ENCODE assay signal across 9 mouse cellular contexts in the genomic region with DNA sequence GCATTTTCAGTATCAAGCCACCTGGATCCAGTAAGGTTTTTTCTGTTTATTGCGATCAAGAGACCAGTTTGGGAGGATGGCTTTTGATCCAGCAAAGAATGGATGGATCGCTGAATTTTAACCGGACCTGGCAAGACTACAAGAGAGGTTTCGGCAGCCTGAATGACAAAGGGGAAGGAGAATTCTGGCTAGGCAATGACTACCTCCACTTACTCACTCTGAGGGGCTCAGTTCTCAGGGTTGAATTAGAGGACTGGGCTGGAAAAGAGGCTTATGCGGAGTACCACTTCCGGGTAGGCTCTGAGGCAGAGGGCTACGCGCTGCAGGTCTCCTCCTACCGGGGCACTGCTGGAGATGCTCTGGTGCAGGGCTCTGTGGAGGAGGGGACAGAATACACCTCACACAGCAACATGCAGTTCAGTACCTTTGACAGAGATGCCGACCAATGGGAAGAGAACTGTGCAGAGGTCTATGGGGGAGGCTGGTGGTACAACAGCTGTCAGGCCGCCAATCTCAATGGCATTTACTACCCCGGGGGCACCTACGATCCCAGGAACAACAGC. TPM values are rescaled to one million over a fixed set of nuclear protein-coding genes. Genes with fewer than 3 reads are reported as not detected.
DNase-seq lines count a peak whose midpoint lies in the region; ATAC-seq and TF ChIP-seq lines count a peak whose summit lies in the region.
"Had no signal": no experiment of that assay in that cellular context is flagged by ENCODE, and none has a peak within 500 bp of the region (broad histone marks: within the 10 kb centered on the region; RNA-seq: fewer than 3 reads in every experiment).

No protein-coding gene starts in this region.

- no peak overlapping the region for H3K27ac ChIP-seq in kidney, embryonic 14.5 days (ENCODE audit: low read depth, low read length)
- no peak overlapping the region for H3K27ac ChIP-seq in embryonic facial prominence, embryonic 13.5 days
- no peak overlapping the region for H3K27ac ChIP-seq in hindbrain, embryonic 11.5 days (ENCODE audit: low read depth, low read length)
- H3K27ac ChIP-seq in midbrain, embryonic 16.5 days (ENCODE audit: low read length): no peak overlapping the region

- H3K9ac ChIP-seq in kidney, embryonic 14.5 days (ENCODE audit: low read depth, low read length): no peak overlapping the region
- H3K9ac ChIP-seq in embryonic facial prominence, embryonic 13.5 days: no peak overlapping the region
- H3K9ac ChIP-seq in hindbrain, embryonic 11.5 days (ENCODE audit: low read depth, low read length): no peak overlapping the region
- peak overlapping the region; percentile 25; the same call in 1 of the 2 replicates for H3K9ac ChIP-seq in midbrain, embryonic 16.5 days (ENCODE audit: low read depth, low read length)

- 41% methylated on average over 13 of the region's 13 CpGs for WGBS in kidney, embryonic 14.5 days
- 37% methylated on average over 13 of the region's 13 CpGs for WGBS in embryonic facial prominence, embryonic 13.5 days
- WGBS in hindbrain, embryonic 11.5 days: 48% methylated on average over 13 of the region's 13 CpGs
- 47% methylated on average over 13 of the region's 13 CpGs for WGBS in midbrain, embryonic 16.5 days
- 61% methylated on average over 13 of the region's 13 CpGs for WGBS in lung, adult 2 months

- no peaks in the 10 kb centered on the region for H3K27me3 ChIP-seq in kidney, embryonic 14.5 days (ENCODE audit: control insufficient read depth, insufficient read depth, low read length)
- H3K27me3 ChIP-seq in embryonic facial prominence, embryonic 13.5 days: no peaks in the 10 kb centered on the region; the same call in 1 of the 2 replicates
- H3K27me3 ChIP-seq in hindbrain, embryonic 11.5 days (ENCODE audit: control insufficient read depth, insufficient read depth, low read length): no peaks in the 10 kb centered on the region
- H3K27me3 ChIP-seq in midbrain, embryonic 16.5 days (ENCODE audit: control insufficient read depth, insufficient read depth, low read depth, low read length): no peaks in the 10 kb centered on the region

- H3K9me3 ChIP-seq in kidney, embryonic 14.5 days (ENCODE audit: control insufficient read depth, low read length): no peaks in the 10 kb centered on the region
- no peaks in the 10 kb centered on the region for H3K9me3 ChIP-seq in embryonic facial prominence, embryonic 13.5 days
- H3K9me3 ChIP-seq in hindbrain, embryonic 11.5 days (ENCODE audit: control insufficient read depth, low read length): no peaks in the 10 kb centered on the region
- H3K9me3 ChIP-seq in midbrain, embryonic 16.5 days (replicated peaks; ENCODE audit: control insufficient read depth, low read length, poor library complexity, severe bottlenecking): no peaks in the 10 kb centered on the region

- no peak overlapping the region; the same call in 1 of the 2 replicates for H3K4me2 ChIP-seq in kidney, embryonic 14.5 days (replicated peaks; ENCODE audit: low read depth, low read length)
- peak overlapping the region; percentile 53 for H3K4me2 ChIP-seq in embryonic facial prominence, embryonic 13.5 days
- no peak overlapping the region; the same call in 1 of the 2 replicates for H3K4me2 ChIP-seq in hindbrain, embryonic 11.5 days (replicated peaks; ENCODE audit: low read depth, low read length)
- peak overlapping the region; percentile 44 for H3K4me2 ChIP-seq in midbrain, embryonic 16.5 days (ENCODE audit: low read length)

- no peaks in the 10 kb centered on the region for H3K36me3 ChIP-seq in kidney, embryonic 14.5 days (ENCODE audit: control insufficient read depth, insufficient read depth, low read length)
- no peaks in the 10 kb centered on the region for H3K36me3 ChIP-seq in embryonic facial prominence, embryonic 13.5 days
- H3K36me3 ChIP-seq in hindbrain, embryonic 11.5 days (ENCODE audit: control insufficient read depth, insufficient read depth, low read length): no peaks in the 10 kb centered on the region
- H3K36me3 ChIP-seq in midbrain, embryonic 16.5 days (ENCODE audit: control insufficient read depth, insufficient read depth, low read length): no peaks in the 10 kb centered on the region

- no peak for DNase-seq in kidney, adult 11 months
- DNase-seq in hindbrain, embryonic 11.5 days (ENCODE audit: low spot score): no peak
- DNase-seq in lung, adult 2 months: no peak
- DNase-seq: thymus, postnatal 36 days had no signal

- no peak overlapping the region for H3K4me3 ChIP-seq in kidney, embryonic 14.5 days (ENCODE audit: low read length)
- H3K4me3 ChIP-seq in embryonic facial prominence, embryonic 13.5 days: peak overlapping the region; percentile 16
- H3K4me3 ChIP-seq in hindbrain, embryonic 11.5 days (ENCODE audit: low read depth, low read length): no peak overlapping the region
- H3K4me3 ChIP-seq in midbrain, embryonic 16.5 days (ENCODE audit: low read depth, low read length): no peak overlapping the region; the same call in 1 of the 2 replicates
- H3K4me3 ChIP-seq in lung, adult 2 months (replicated peaks; ENCODE audit: extremely low read depth, low read depth, low read length): no peak overlapping the region

- TF ChIP-seq CTCF in lung, adult 2 months (IDR thresholded peaks at IDR 0.05; ENCODE audit: insufficient read depth, low read length): no peak

- TF ChIP-seq POLR2A in lung, adult 2 months (IDR thresholded peaks at IDR 0.05; ENCODE audit: borderline replicate concordance, extremely low read depth, low read depth, low read length): no peak

- ATAC-seq in kidney, embryonic 14.5 days (ENCODE audit: low FRiP score, low TSS enrichment): 0 out of 2 replicates have a peak, but pooled peaks have one; percentile 46
- ATAC-seq in embryonic facial prominence, embryonic 13.5 days (ENCODE audit: insufficient number of reproducible peaks, insufficient read depth, low FRiP score, low TSS enrichment, low read depth): 0 out of 2 replicates have a peak, but pooled peaks have one; percentile 6
- peak; percentile 53 for ATAC-seq in hindbrain, embryonic 11.5 days (ENCODE audit: low FRiP score)
- ATAC-seq in midbrain, embryonic 16.5 days: peak; percentile 60
- no peak for ATAC-seq in megakaryocyte-erythroid progenitor cell, adult 5-6 weeks (replicated peaks; ENCODE audit: low FRiP score, low TSS enrichment, poor library complexity, severe bottlenecking)

- H3K4me1 ChIP-seq in kidney, embryonic 14.5 days (ENCODE audit: control insufficient read depth, insufficient read depth, low read length): no peaks in the 10 kb centered on the region
- H3K4me1 ChIP-seq in embryonic facial prominence, embryonic 13.5 days: peaks cover 3% of the 10 kb centered on the region; the same call in 1 of the 2 replicates
- no peaks in the 10 kb centered on the region for H3K4me1 ChIP-seq in hindbrain, embryonic 11.5 days (replicated peaks; ENCODE audit: control insufficient read depth, insufficient read depth, low read length)
- no peaks in the 10 kb centered on the region for H3K4me1 ChIP-seq in midbrain, embryonic 16.5 days (ENCODE audit: control insufficient read depth, insufficient read depth, low read length)
- no peaks in the 10 kb centered on the region for H3K4me1 ChIP-seq in lung, adult 2 months (ENCODE audit: control insufficient read depth, insufficient read depth, low read length)

RNA-seq across cellular contexts. Expression of a gene that starts 7.0 kb away (rescaled TPM):
- polyA plus RNA-seq in kidney, embryonic 14.5 days (2014; fragmentation: Nextera tagmentation; extraction: Ambion mirVana): 0.30 and 0.60 TPM in 2 replicates
- 12.2 TPM in 1 of 2 replicates, not detected in the other for polyA plus RNA-seq in embryonic facial prominence, embryonic 13.5 days (2015; fragmentation: Nextera tagmentation; extraction: Ambion mirVana)
- polyA plus RNA-seq in hindbrain, embryonic 11.5 days (2014; fragmentation: Nextera tagmentation; extraction: Ambion mirVana): 0.14 TPM in 1 of 2 replicates, not detected in the other
- not detected in 2 replicates for polyA plus RNA-seq in midbrain, embryonic 16.5 days (2015; fragmentation: Nextera tagmentation; extraction: Ambion mirVana)
- 0.23 and 0.66 TPM in 2 replicates for polyA plus RNA-seq in lung, adult 2 months (2012; rRNA removed)
- total RNA-seq in megakaryocyte-erythroid progenitor cell, adult 5-6 weeks (2014; fragmentation: Nextera tagmentation): not detected in 2 replicates
- total RNA-seq in megakaryocyte-erythroid progenitor cell, adult 5-6 weeks (2017): not detected in 2 replicates
- polyA plus RNA-seq: small intestine, adult 2 months had no signal

RNA-seq across cellular contexts. Expression of a gene that starts 16.8 kb away (rescaled TPM):
- polyA plus RNA-seq in kidney, embryonic 14.5 days (2014; fragmentation: Nextera tagmentation; extraction: Ambion mirVana): 1.1 and 1.3 TPM in 2 replicates
- 6.0 TPM in 1 of 2 replicates, not detected in the other for polyA plus RNA-seq in embryonic facial prominence, embryonic 13.5 days (2015; fragmentation: Nextera tagmentation; extraction: Ambion mirVana)
- polyA plus RNA-seq in hindbrain, embryonic 11.5 days (2014; fragmentation: Nextera tagmentation; extraction: Ambion mirVana): 0.11 TPM in 1 of 2 replicates, not detected in the other
- not detected in 2 replicates for polyA plus RNA-seq in midbrain, embryonic 16.5 days (2015; fragmentation: Nextera tagmentation; extraction: Ambion mirVana)
- polyA plus RNA-seq in lung, adult 2 months (2012; rRNA removed): 0.10 and 0.24 TPM in 2 replicates
- total RNA-seq in megakaryocyte-erythroid progenitor cell, adult 5-6 weeks (2014; fragmentation: Nextera tagmentation): not detected in 2 replicates
- total RNA-seq in megakaryocyte-erythroid progenitor cell, adult 5-6 weeks (2017): not detected in 2 replicates
- polyA plus RNA-seq: small intestine, adult 2 months had no signal

RNA-seq across cellular contexts. Expression of a gene that starts 22.5 kb away (rescaled TPM):
- polyA plus RNA-seq in kidney, embryonic 14.5 days (2014; fragmentation: Nextera tagmentation; extraction: Ambion mirVana): 95.2 and 109 TPM in 2 replicates
- 110 and 111 TPM in 2 replicates for polyA plus RNA-seq in embryonic facial prominence, embryonic 13.5 days (2015; fragmentation: Nextera tagmentation; extraction: Ambion mirVana)
- polyA plus RNA-seq in hindbrain, embryonic 11.5 days (2014; fragmentation: Nextera tagmentation; extraction: Ambion mirVana): 133 and 146 TPM in 2 replicates
- 100 and 102 TPM in 2 replicates for polyA plus RNA-seq in midbrain, embryonic 16.5 days (2015; fragmentation: Nextera tagmentation; extraction: Ambion mirVana)
- 29.6 and 41.1 TPM in 2 replicates for polyA plus RNA-seq in lung, adult 2 months (2012; rRNA removed)
- 66.7 and 68.1 TPM in 2 replicates for total RNA-seq in megakaryocyte-erythroid progenitor cell, adult 5-6 weeks (2014; fragmentation: Nextera tagmentation)
- total RNA-seq in megakaryocyte-erythroid progenitor cell, adult 5-6 weeks (2017): 85.2 and 117 TPM in 2 replicates

RNA-seq across cellular contexts. Expression of a gene that starts 25.3 kb away (rescaled TPM):
- 0.11 TPM in 1 of 2 replicates, not detected in the other for polyA plus RNA-seq in kidney, embryonic 14.5 days (2014; fragmentation: Nextera tagmentation; extraction: Ambion mirVana)
- 16.7 TPM in 1 of 2 replicates, not detected in the other for polyA plus RNA-seq in embryonic facial prominence, embryonic 13.5 days (2015; fragmentation: Nextera tagmentation; extraction: Ambion mirVana)
- polyA plus RNA-seq in hindbrain, embryonic 11.5 days (2014; fragmentation: Nextera tagmentation; extraction: Ambion mirVana): not detected in 2 replicates
- not detected in 2 replicates for polyA plus RNA-seq in midbrain, embryonic 16.5 days (2015; fragmentation: Nextera tagmentation; extraction: Ambion mirVana)
- polyA plus RNA-seq in lung, adult 2 months (2012; rRNA removed): 0.32 and 1.4 TPM in 2 replicates
- not detected in 2 replicates for total RNA-seq in megakaryocyte-erythroid progenitor cell, adult 5-6 weeks (2014; fragmentation: Nextera tagmentation)
- not detected in 2 replicates for total RNA-seq in megakaryocyte-erythroid progenitor cell, adult 5-6 weeks (2017)
- polyA plus RNA-seq: small intestine, adult 2 months had no signal

Comparison
In these comparisons a context has a peak if more than half of its experiments do, and no peak if none do; other contexts are left out.
1. H3K4me2 ChIP-seq: peak in embryonic facial prominence, embryonic 13.5 days (single experiment) and midbrain, embryonic 16.5 days (single experiment); none in kidney, embryonic 14.5 days (single experiment) and hindbrain, embryonic 11.5 days (single experiment).